Mouse (Mus musculus): ENCODE data around the gene Spns3. TPM values are rescaled to one million over a fixed set of nuclear protein-coding genes. Genes with fewer than 3 reads are reported as not detected.

Spns3 gene
- polyA plus RNA-seq, 1 experiment = 0.02 TPM

DNA sequence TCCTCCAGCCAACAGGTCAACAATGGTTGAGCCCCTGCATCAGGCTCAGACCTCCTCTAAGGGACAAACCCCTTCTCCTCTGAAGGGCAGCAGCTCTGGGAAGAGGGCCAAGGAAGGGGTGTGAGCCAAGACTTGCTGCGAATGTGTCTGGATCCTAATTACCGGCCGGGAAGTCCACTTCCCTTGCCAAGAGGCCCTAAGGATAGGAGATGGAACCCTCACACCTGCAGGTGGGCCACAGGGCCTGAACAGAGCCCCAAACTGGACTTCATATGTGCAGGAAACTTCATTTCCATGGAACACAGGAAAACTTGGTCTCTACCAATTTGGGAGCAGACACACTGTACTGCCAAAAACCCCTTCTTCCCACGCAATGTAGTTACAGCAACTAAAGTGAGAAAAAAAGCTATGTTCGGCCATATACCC is 27.7 kb downstream of the Spns3 start:
- H3ac ChIP-seq (ENCODE audit: control insufficient read depth, insufficient read length) = no peak overlapping the region
- H3K36me3 ChIP-seq (ENCODE audit: control insufficient read depth, insufficient read depth) = no peaks in the 10 kb centered on the region
- H3K79me2 ChIP-seq (ENCODE audit: control insufficient read depth, insufficient read depth) = no peaks in the 10 kb centered on the region
- no peak overlapping the region for H3K4me3 ChIP-seq
- TF ChIP-seq MYOG (IDR thresholded peaks at IDR 0.05; ENCODE audit: control insufficient read depth in 1 of 3, insufficient read depth in 1 of 3, insufficient read length in 2 of 3, low read depth in 2 of 3) (no peak), USF1 (IDR thresholded peaks at IDR 0.05; ENCODE audit: low read depth) (no peak), E2F4 (IDR thresholded peaks at IDR 0.05; ENCODE audit: insufficient read depth) (no peak), SRF (IDR thresholded peaks at IDR 0.05; ENCODE audit: control insufficient read depth, insufficient read length, low read depth) (no peak)
- H3K27me3 ChIP-seq (ENCODE audit: control insufficient read depth, insufficient read depth, insufficient read length) = peaks cover 24% of the 10 kb centered on the region
- H3K4me2 ChIP-seq (ENCODE audit: low read depth) = no peak overlapping the region

DNA sequence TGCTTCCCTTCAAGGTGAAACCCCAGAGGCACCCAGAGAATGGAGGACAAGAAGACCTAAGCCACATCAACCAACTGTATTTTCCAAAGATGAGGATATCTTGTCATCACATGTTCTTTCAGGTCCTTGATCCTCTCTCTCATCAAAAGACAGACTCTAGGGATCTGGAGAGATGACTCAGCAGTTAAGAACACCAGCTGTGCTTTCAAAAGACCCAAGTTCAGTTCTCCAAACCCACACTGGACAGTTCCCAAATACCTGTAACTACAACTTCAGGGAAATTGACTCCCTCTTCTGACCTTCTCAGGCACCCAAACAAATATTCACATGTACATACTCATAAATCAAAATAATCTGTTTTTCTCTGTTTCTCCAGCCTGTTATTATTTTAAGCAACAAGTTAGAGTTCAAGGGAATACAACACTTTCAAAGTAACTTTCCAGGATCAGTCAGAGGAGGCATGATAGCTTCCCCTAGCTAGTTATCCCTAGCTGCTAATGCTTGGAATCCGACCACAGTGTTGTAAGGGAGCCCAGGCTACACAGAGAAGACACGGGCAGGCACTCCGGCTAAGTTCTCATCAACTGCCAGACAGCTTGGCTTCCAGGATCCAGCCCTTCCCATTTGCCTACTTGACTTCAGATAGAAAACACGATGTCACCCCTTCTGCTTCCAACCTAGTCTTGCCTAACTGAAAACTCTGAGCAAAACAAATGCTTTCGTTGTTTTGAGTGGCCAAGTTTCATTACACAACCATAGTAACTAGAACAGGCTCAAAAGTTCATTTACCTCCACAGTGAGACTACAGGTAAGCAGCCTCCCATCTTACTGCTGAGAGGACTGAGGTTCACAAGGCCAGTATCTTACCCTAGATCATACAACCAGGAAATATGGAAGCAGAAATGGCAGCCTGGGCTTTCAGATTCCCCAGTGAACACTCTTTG is 28.4 kb downstream of the Spns3 start:
- no peak overlapping the region for H3K4me3 ChIP-seq
- no peak for TF ChIP-seq USF1 (IDR thresholded peaks at IDR 0.05; ENCODE audit: low read depth)
- no peak for TF ChIP-seq REST (IDR thresholded peaks at IDR 0.05; ENCODE audit: insufficient read depth, insufficient read length)
- no peak for TF ChIP-seq TCF12 (IDR thresholded peaks at IDR 0.05; ENCODE audit: insufficient read depth, poor library complexity, severe bottlenecking)
- no peak for TF ChIP-seq CEBPB (IDR thresholded peaks at IDR 0.05; ENCODE audit: insufficient read depth, poor library complexity, severe bottlenecking)
- TF ChIP-seq POLR2A (IDR thresholded peaks at IDR 0.05; ENCODE audit: insufficient read length, low read depth) = no peak
- no peak for TF ChIP-seq MAX (IDR thresholded peaks at IDR 0.05; ENCODE audit: low read depth)
- TF ChIP-seq SRF (IDR thresholded peaks at IDR 0.05; ENCODE audit: control insufficient read depth, insufficient read length, low read depth) = no peak
- no peak for TF ChIP-seq POLR2AphosphoS2 (IDR thresholded peaks at IDR 0.05; ENCODE audit: insufficient read length, low read depth)
- TF ChIP-seq MYOD1 (IDR thresholded peaks at IDR 0.05; ENCODE audit: control insufficient read depth in 1 of 3, insufficient read length in 2 of 3, low read depth in 2 of 3) = no peak
- no peak for TF ChIP-seq MYOG (IDR thresholded peaks at IDR 0.05; ENCODE audit: control insufficient read depth in 1 of 3, insufficient read depth in 1 of 3, insufficient read length in 2 of 3, low read depth in 2 of 3)
- TF ChIP-seq E2F4 (IDR thresholded peaks at IDR 0.05; ENCODE audit: insufficient read depth) = no peak
- TF ChIP-seq TCF3 (IDR thresholded peaks at IDR 0.05; ENCODE audit: insufficient read length, low read depth) = no peak
- peaks cover 24% of the 10 kb centered on the region for H3K27me3 ChIP-seq (ENCODE audit: control insufficient read depth, insufficient read depth, insufficient read length)
- no peaks in the 10 kb centered on the region for H3K36me3 ChIP-seq (ENCODE audit: control insufficient read depth, insufficient read depth)
- H3K79me2 ChIP-seq (ENCODE audit: control insufficient read depth, insufficient read depth) = no peaks in the 10 kb centered on the region
- no peak overlapping the region for H3K4me2 ChIP-seq (ENCODE audit: low read depth)
- no peak overlapping the region for H3ac ChIP-seq (ENCODE audit: control insufficient read depth, insufficient read length)

DNA sequence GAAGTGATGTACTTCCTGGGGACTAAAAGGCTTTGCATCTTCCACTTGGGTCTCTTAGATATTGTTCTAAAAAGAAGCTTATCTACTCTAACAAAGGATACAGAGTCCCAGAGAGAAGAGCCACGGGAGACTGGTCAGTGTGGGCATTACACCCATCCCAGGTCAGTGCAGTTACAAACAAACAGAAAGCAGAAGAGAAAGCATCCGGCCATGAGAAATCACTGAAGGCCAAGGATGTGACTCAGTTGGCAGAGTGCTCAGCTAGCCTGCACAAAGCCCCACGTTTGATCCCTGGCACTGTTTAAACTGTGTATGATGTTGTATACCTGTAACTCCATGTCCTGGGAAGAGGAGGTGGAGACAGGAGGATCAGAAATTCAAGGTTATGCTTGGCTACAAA is 30.4 kb downstream of the Spns3 start:
- H3K27me3 ChIP-seq (ENCODE audit: control insufficient read depth, insufficient read depth, insufficient read length) = peaks cover 9% of the 10 kb centered on the region
- no peak overlapping the region for H3K4me3 ChIP-seq
- H3K36me3 ChIP-seq (ENCODE audit: control insufficient read depth, insufficient read depth) = no peaks in the 10 kb centered on the region
- H3K4me2 ChIP-seq (ENCODE audit: low read depth) = no peak overlapping the region
- H3ac ChIP-seq (ENCODE audit: control insufficient read depth, insufficient read length) = no peak overlapping the region
- H3K79me2 ChIP-seq (ENCODE audit: control insufficient read depth, insufficient read depth) = no peaks in the 10 kb centered on the region
- TF ChIP-seq TCF12 (IDR thresholded peaks at IDR 0.05; ENCODE audit: insufficient read depth, poor library complexity, severe bottlenecking) (no peak), CEBPB (IDR thresholded peaks at IDR 0.05; ENCODE audit: insufficient read depth, poor library complexity, severe bottlenecking) (no peak), USF1 (IDR thresholded peaks at IDR 0.05; ENCODE audit: low read depth) (no peak)

DNA sequence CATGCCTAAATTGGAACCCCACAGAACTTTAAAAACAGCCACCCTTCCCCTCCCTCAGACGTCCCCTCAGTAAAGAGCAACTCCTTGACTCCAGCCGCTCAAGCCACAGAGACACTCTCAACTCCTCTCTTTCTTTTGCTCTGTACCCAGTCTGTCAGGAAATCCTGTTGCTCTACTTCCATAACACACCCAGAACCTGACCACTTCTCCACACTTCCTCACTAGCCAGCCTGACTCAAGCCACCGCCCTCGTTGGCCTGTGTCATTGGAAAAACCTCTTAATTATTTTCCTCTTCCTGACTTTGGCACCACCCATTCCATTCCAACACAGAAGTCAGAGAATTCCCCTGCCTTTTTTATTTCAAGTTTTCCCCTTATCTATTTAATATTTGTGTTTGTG is 31.1 kb downstream of the Spns3 start:
- H3K27me3 ChIP-seq (ENCODE audit: control insufficient read depth, insufficient read depth, insufficient read length) = peaks cover 6% of the 10 kb centered on the region
- no peaks in the 10 kb centered on the region for H3K79me2 ChIP-seq (ENCODE audit: control insufficient read depth, insufficient read depth)
- no peak overlapping the region for H3ac ChIP-seq (ENCODE audit: control insufficient read depth, insufficient read length)
- TF ChIP-seq CEBPB (IDR thresholded peaks at IDR 0.05; ENCODE audit: insufficient read depth, poor library complexity, severe bottlenecking) (no peak), POLR2AphosphoS2 (IDR thresholded peaks at IDR 0.05; ENCODE audit: insufficient read length, low read depth) (no peak), SRF (IDR thresholded peaks at IDR 0.05; ENCODE audit: control insufficient read depth, insufficient read length, low read depth) (no peak), TCF3 (IDR thresholded peaks at IDR 0.05; ENCODE audit: insufficient read length, low read depth) (no peak), REST (IDR thresholded peaks at IDR 0.05; ENCODE audit: insufficient read depth, insufficient read length) (no peak)
- H3K4me3 ChIP-seq = no peak overlapping the region
- H3K4me2 ChIP-seq (ENCODE audit: low read depth) = no peak overlapping the region
- no peaks in the 10 kb centered on the region for H3K36me3 ChIP-seq (ENCODE audit: control insufficient read depth, insufficient read depth)

DNA sequence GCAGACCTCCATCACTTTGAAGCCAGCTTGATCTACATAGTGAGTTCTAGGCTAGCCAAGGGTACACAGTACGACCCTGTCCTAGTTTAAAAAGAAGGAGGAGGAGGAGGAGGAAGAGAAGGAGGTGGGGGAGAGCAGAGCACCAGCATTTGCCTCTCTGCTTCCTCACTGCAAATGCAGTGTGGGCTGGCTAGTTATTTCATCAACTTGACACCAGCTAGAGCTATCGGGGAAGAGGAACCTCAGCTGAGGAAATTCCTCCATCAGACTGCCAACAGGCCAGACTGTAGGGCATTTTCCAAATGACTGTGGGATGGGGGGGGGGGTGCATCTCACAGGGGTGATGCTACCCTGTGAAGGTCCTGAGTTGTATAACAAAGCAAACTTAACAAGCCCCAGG is 31.9 kb downstream of the Spns3 start:
- no peak overlapping the region for H3K4me2 ChIP-seq (ENCODE audit: low read depth)
- no peak overlapping the region for H3ac ChIP-seq (ENCODE audit: control insufficient read depth, insufficient read length)
- no peaks in the 10 kb centered on the region for H3K36me3 ChIP-seq (ENCODE audit: control insufficient read depth, insufficient read depth)
- peaks cover 1% of the 10 kb centered on the region for H3K27me3 ChIP-seq (ENCODE audit: control insufficient read depth, insufficient read depth, insufficient read length)
- TF ChIP-seq E2F4 (IDR thresholded peaks at IDR 0.05; ENCODE audit: insufficient read depth) (no peak), USF1 (IDR thresholded peaks at IDR 0.05; ENCODE audit: low read depth) (no peak), MAX (IDR thresholded peaks at IDR 0.05; ENCODE audit: low read depth) (no peak), POLR2AphosphoS2 (IDR thresholded peaks at IDR 0.05; ENCODE audit: insufficient read length, low read depth) (no peak), MYOG (IDR thresholded peaks at IDR 0.05; ENCODE audit: control insufficient read depth in 1 of 3, insufficient read depth in 1 of 3, insufficient read length in 2 of 3, low read depth in 2 of 3) (no peak), REST (IDR thresholded peaks at IDR 0.05; ENCODE audit: insufficient read depth, insufficient read length) (no peak), SRF (IDR thresholded peaks at IDR 0.05; ENCODE audit: control insufficient read depth, insufficient read length, low read depth) (no peak), MYOD1 (IDR thresholded peaks at IDR 0.05; ENCODE audit: control insufficient read depth in 1 of 3, insufficient read length in 2 of 3, low read depth in 2 of 3) (no peak), TCF3 (IDR thresholded peaks at IDR 0.05; ENCODE audit: insufficient read length, low read depth) (no peak), POLR2A (IDR thresholded peaks at IDR 0.05; ENCODE audit: insufficient read length, low read depth) (no peak), TCF12 (IDR thresholded peaks at IDR 0.05; ENCODE audit: insufficient read depth, poor library complexity, severe bottlenecking) (no peak), CEBPB (IDR thresholded peaks at IDR 0.05; ENCODE audit: insufficient read depth, poor library complexity, severe bottlenecking) (no peak)
- no peak overlapping the region for H3K4me3 ChIP-seq
- H3K79me2 ChIP-seq (ENCODE audit: control insufficient read depth, insufficient read depth) = no peaks in the 10 kb centered on the region

All from myocyte (in vitro differentiated cells).